Mouse (Mus musculus) olfactory bulb, adult 2 months (tissue): Measurements from ENCODE around the gene Pde4b.

Experiments
- CTCF ChIP-seq: fragments of 200-500 bp; IDR thresholded peaks from 2 replicates; pipeline ENCODE4 v1.5.1; 2012; ENCODE audit warnings: low read depth, mild to moderate bottlenecking, low read length, moderate library complexity; ENCODE audit not compliant: insufficient read depth
- POLR2A ChIP-seq: fragments of 200-500 bp; IDR thresholded peaks from 2 replicates; pipeline ENCODE4 v1.6.1; 2012; ENCODE audit warnings: mild to moderate bottlenecking, low read depth, low read length, moderate library complexity; ENCODE audit not compliant: insufficient read depth

DNA sequence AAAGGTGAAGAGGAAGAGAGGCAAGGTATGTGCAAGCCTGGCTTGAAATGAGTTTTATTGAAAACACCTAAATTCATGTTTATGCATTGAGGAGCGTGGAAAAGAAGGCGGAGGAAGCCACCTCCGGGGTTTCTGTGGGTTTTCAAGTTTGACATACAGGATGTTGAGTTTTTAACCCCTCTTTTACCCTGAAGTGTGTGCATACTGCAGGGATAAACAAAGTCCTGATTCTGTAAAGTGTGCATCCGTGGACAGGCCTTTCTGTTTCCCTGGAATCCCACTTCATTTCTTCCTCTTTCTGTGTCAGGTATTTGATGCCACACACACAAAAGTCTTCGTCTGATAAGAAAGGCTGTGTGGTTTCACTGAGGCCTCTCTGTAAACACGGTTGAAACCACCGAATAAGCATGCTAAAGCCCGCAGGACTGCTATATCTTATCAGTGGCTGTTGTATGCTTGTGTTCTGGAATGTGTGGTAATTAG is 481.8 kb downstream of the Pde4b start:
- TF ChIP-seq POLR2A, result no peak
- TF ChIP-seq CTCF, result no peak
